Mouse (Mus musculus) CH12.LX (cell line): ENCODE data around the gene Mrap2. TPM values are rescaled to one million over a fixed set of nuclear protein-coding genes. Genes with fewer than 3 reads are reported as not detected.

ENCODE experiments used
- DNase-seq: peaks from one replicate; pipeline ENCODE4 v3.0.0-alpha.2; 2013; ENCODE audit errors: extremely low read depth
- H3K27ac ChIP-seq: 2 replicates; pipeline ENCODE4 v1.5.1; 2012; ENCODE audit warnings: low read depth, mild to moderate bottlenecking, control low read depth, moderate library complexity; ENCODE audit not compliant: insufficient read depth
- H3K27me3 ChIP-seq: replicated peaks from 2 replicates; pipeline ENCODE3; 2012; ENCODE audit warnings: inconsistent platforms
- H3K36me3 ChIP-seq, 2 experiments: replicated peaks in 1 of 2; 2 replicates each; pipeline versions ENCODE3 to v1.6.1; 2012; ENCODE audit warnings: inconsistent platforms in 1 of 2, low read length in 1 of 2, mild to moderate bottlenecking in 1 of 2, mixed read lengths in 1 of 2, moderate library complexity in 1 of 2; ENCODE audit not compliant: control insufficient read depth in 1 of 2, insufficient read depth in 1 of 2
- H3K4me1 ChIP-seq, 2 experiments: 2 replicates each; pipeline ENCODE4 v1.6.1; 2012; ENCODE audit warnings: inconsistent platforms in 1 of 2, moderate library complexity in 1 of 2; ENCODE audit not compliant: insufficient read depth in 2 of 2, control insufficient read depth in 1 of 2
- H3K4me2 ChIP-seq: 2 replicates; pipeline ENCODE4 v1.6.1; 2012; ENCODE audit warnings: low read depth, mild to moderate bottlenecking, control low read depth; ENCODE audit not compliant: poor library complexity, insufficient read depth, severe bottlenecking
- H3K4me3 ChIP-seq, 3 experiments: fragments of 150-350 bp in 1 of 3; sonication (generic) in 1 of 3; replicated peaks in 1 of 3; 2 replicates each; pipeline versions ENCODE3 to v1.5.1; 2011 to 2012; ENCODE audit warnings: low read depth in 2 of 3, low read length in 2 of 3, mild to moderate bottlenecking in 2 of 3, moderate library complexity in 2 of 3, control low read depth in 1 of 3, improper control_type of control experiment in 1 of 3, inconsistent platforms in 1 of 3, mixed read lengths in 1 of 3; ENCODE audit not compliant: poor library complexity in 1 of 3
- H3K79me2 ChIP-seq: replicated peaks from 2 replicates; pipeline ENCODE4 v1.6.1; 2012; ENCODE audit warnings: mild to moderate bottlenecking, moderate library complexity; ENCODE audit not compliant: control insufficient read depth, poor library complexity, insufficient read depth, severe bottlenecking; ENCODE audit errors: extremely low read depth
- H3K9ac ChIP-seq: 2 replicates; pipeline ENCODE4 v1.6.1; 2012; ENCODE audit warnings: low read depth, mild to moderate bottlenecking, control low read depth, moderate library complexity; ENCODE audit not compliant: insufficient read depth
- H3K9me3 ChIP-seq: replicated peaks from 2 replicates; pipeline ENCODE3; 2012; ENCODE audit warnings: low read length, inconsistent platforms, mixed read lengths
- BHLHE40 ChIP-seq: IDR thresholded peaks from 2 replicates; pipeline ENCODE4 v1.6.1; 2011; ENCODE audit warnings: mild to moderate bottlenecking, low read depth, low read length, improper control_type of control experiment
- CHD1 ChIP-seq: IDR thresholded peaks from 2 replicates; pipeline ENCODE4 v1.6.1; 2012; ENCODE audit warnings: low read depth, low read length, improper control_type of control experiment, inconsistent platforms
- IRF4 ChIP-seq: IDR thresholded peaks from 2 replicates; pipeline ENCODE4 v1.6.1; 2014; ENCODE audit warnings: low read depth, mild to moderate bottlenecking, inconsistent platforms, low read length, improper control_type of control experiment
- JUND ChIP-seq: conservative IDR thresholded peaks from 2 replicates; pipeline ENCODE4 v1.6.1; 2011; ENCODE audit warnings: low read depth, low read length, improper control_type of control experiment
- MAX ChIP-seq: IDR thresholded peaks from 2 replicates; pipeline ENCODE4 v1.6.1; 2011; ENCODE audit warnings: low read length, improper control_type of control experiment
- MAZ ChIP-seq: IDR thresholded peaks from 2 replicates; pipeline ENCODE4 v1.6.1; 2012; ENCODE audit warnings: low read depth, mild to moderate bottlenecking, inconsistent platforms, low read length, improper control_type of control experiment, moderate library complexity
- MEF2A ChIP-seq: IDR thresholded peaks from 2 replicates; pipeline ENCODE4 v1.6.1; 2014; ENCODE audit warnings: low read depth, mild to moderate bottlenecking, inconsistent platforms, low read length, improper control_type of control experiment, borderline replicate concordance
- MXI1 ChIP-seq: IDR thresholded peaks from 2 replicates; pipeline ENCODE4 v1.6.1; 2011; ENCODE audit warnings: mild to moderate bottlenecking, low read depth, low read length, improper control_type of control experiment
- MYC ChIP-seq: IDR thresholded peaks from 2 replicates; pipeline ENCODE4 v1.6.1; 2011; ENCODE audit warnings: low read depth, mild to moderate bottlenecking, improper control_type of control experiment, low read length
- NELFE ChIP-seq: IDR thresholded peaks from 2 replicates; pipeline ENCODE4 v1.6.1; 2011; ENCODE audit warnings: low read depth, low read length, improper control_type of control experiment
- POLR2A ChIP-seq: IDR thresholded peaks from 2 replicates; pipeline ENCODE4 v1.6.1; 2011; ENCODE audit warnings: low read depth, mild to moderate bottlenecking, improper control_type of control experiment, low read length
- RCOR1 ChIP-seq: conservative IDR thresholded peaks from 2 replicates; pipeline ENCODE4 v1.6.1; 2012; ENCODE audit warnings: low read depth, mild to moderate bottlenecking, inconsistent platforms, low read length, improper control_type of control experiment
- TCF12 ChIP-seq: IDR thresholded peaks from 2 replicates; pipeline ENCODE4 v1.6.1; 2014; ENCODE audit warnings: low read depth, mild to moderate bottlenecking, inconsistent platforms, low read length, improper control_type of control experiment
- USF1 ChIP-seq: IDR thresholded peaks from 2 replicates; pipeline ENCODE4 v1.6.1; 2014; ENCODE audit warnings: low read depth, mild to moderate bottlenecking, inconsistent platforms, low read length, improper control_type of control experiment
- ZKSCAN1 ChIP-seq: IDR thresholded peaks from 2 replicates; pipeline ENCODE4 v1.6.1; 2012; ENCODE audit warnings: low read depth, inconsistent platforms, low read length, improper control_type of control experiment, borderline replicate concordance
- dilution Hi-C: fragments of 300-500 bp; cut with MboI; formaldehyde crosslinking; loops from 2 replicates; pipeline ENCODE4 v1.14.3; 2020; ENCODE audit warnings: low sequenced_read_pairs; ENCODE audit not compliant: extremely low pct_unique_long_range_greater_than_20kb, extremely low pct_ligation_motif_present
- in situ Hi-C: fragments of 300-500 bp; cut with MboI; formaldehyde crosslinking; loops from 3 replicates; pipeline ENCODE4 v1.14.3; 2019; ENCODE audit warnings: low sequenced_read_pairs, low pct_ligation_motif_present, low pct_unique_long_range_greater_than_20kb, mixed read lengths
- polyA plus RNA-seq: library from polyadenylated mRNA; unstranded; fragments of >175 nt; gene quantifications from 2 replicates; pipeline ENCODE4 v1.2.1, GENCODE M21; 2012; ENCODE audit warnings: low read depth; ENCODE audit not compliant: insufficient read length
- total RNA-seq, 2 experiments: library from RNA; depleted of rRNA; stranded (reverse); fragments of 300-350 nt in 1 of 2; fragments of >200 nt in 1 of 2; gene quantifications; 2 replicates each; pipeline ENCODE4 v1.2.3; 2012 to 2014

Gene Mrap2
- total and polyA plus RNA-seq, 3 experiments: not detected

GRCm38 (mm10) chr9:87169144-87169543 is 25.0 kb downstream of the Mrap2 start (continued):
- TF ChIP-seq MAZ (no peak), MEF2A (no peak), MXI1 (no peak)

- in situ Hi-C loops (no loop called here), dilution Hi-C loops (no loop called here)
- Histone ChIP-seq H3K9me3 (no peaks in the 10 kb centered on the region), H3K4me3 (no peak overlapping the region), H3K79me2 (no peaks in the 10 kb centered on the region), H3K36me3 (no peaks in the 10 kb centered on the region), H3K4me1 (peaks cover 0 to 13% of the 10 kb centered on the region in 2 experiments; a peak in 2 of 4 replicates), H3K4me2 (no peak overlapping the region), H3K27me3 (no peaks in the 10 kb centered on the region), H3K9ac (no peak overlapping the region), H3K27ac (no peak overlapping the region)
- no peak for DNase-seq
- TF ChIP-seq NELFE (no peak), CHD1 (no peak), MYC (no peak), RCOR1 (no peak), JUND (no peak), USF1 (no peak), MXI1 (no peak)
Measured at GRCm38 (mm10) chr9:87170891-87171290, 26.8 kb downstream of the Mrap2 start.

DNA sequence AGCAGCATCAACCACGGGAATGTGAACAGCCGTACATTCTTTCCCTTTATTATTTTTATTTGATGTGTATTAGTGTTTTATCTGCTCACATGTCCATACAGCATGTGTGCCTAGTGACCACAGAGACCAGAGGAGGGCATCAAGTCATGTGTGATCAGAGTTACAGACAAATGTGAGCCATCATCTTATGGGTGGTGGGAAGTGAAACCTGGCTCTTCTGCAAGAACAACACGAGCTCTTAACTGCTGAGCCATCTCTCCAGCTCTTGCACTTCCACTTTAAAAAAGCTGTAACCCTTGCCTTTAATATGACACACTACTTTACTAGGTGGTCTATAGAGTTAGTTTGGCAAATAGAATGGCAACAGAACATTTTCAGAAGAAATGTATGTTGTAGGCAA is 27.4 kb downstream of the Mrap2 start:
- peak; percentile 27 for DNase-seq
- Histone ChIP-seq H3K79me2 (no peaks in the 10 kb centered on the region), H3K9ac (no peak overlapping the region), H3K4me2 (no peak overlapping the region), H3K4me3 (no peak overlapping the region), H3K4me1 (peaks cover 0 to 13% of the 10 kb centered on the region in 2 experiments; a peak in 2 of 4 replicates), H3K36me3 (no peaks in the 10 kb centered on the region), H3K9me3 (no peaks in the 10 kb centered on the region), H3K27me3 (no peaks in the 10 kb centered on the region), H3K27ac (no peak overlapping the region)
- TF ChIP-seq BHLHE40 (peak; percentile 39; the same call in 1 of the 2 replicates), IRF4 (peak; percentile 55; the same call in 1 of the 2 replicates), MYC (no peak)
- dilution Hi-C loops (no loop called here), in situ Hi-C loops (no loop called here)

- TF ChIP-seq MAX: no peak
- TF ChIP-seq ZKSCAN1: no peak
- TF ChIP-seq USF1: no peak
- no peak for TF ChIP-seq NELFE
- TF ChIP-seq JUND: no peak
- TF ChIP-seq TCF12: no peak
- TF ChIP-seq IRF4: no peak
- TF ChIP-seq MEF2A: no peak
- no peak for TF ChIP-seq POLR2A
- TF ChIP-seq, all 38 proteins: peak for 0
- Histone ChIP-seq H3K9me3 (no peaks in the 10 kb centered on the region), H3K27me3 (no peaks in the 10 kb centered on the region), H3K9ac (no peak overlapping the region), H3K4me1 (peaks cover 2 to 12% of the 10 kb centered on the region in 2 experiments; a peak in 3 of 4 replicates), H3K4me3 (no peak overlapping the region), H3K4me2 (no peak overlapping the region; the same call in 1 of the 2 replicates), H3K79me2 (no peaks in the 10 kb centered on the region), H3K27ac (no peak overlapping the region), H3K36me3 (no peaks in the 10 kb centered on the region)
- dilution Hi-C loops: no loop called here
- DNase-seq: no peak
- in situ Hi-C loops: no loop called here
Measured at GRCm38 (mm10) chr9:87178534-87178933, 34.4 kb downstream of the Mrap2 start.
